In the genomic region with DNA sequence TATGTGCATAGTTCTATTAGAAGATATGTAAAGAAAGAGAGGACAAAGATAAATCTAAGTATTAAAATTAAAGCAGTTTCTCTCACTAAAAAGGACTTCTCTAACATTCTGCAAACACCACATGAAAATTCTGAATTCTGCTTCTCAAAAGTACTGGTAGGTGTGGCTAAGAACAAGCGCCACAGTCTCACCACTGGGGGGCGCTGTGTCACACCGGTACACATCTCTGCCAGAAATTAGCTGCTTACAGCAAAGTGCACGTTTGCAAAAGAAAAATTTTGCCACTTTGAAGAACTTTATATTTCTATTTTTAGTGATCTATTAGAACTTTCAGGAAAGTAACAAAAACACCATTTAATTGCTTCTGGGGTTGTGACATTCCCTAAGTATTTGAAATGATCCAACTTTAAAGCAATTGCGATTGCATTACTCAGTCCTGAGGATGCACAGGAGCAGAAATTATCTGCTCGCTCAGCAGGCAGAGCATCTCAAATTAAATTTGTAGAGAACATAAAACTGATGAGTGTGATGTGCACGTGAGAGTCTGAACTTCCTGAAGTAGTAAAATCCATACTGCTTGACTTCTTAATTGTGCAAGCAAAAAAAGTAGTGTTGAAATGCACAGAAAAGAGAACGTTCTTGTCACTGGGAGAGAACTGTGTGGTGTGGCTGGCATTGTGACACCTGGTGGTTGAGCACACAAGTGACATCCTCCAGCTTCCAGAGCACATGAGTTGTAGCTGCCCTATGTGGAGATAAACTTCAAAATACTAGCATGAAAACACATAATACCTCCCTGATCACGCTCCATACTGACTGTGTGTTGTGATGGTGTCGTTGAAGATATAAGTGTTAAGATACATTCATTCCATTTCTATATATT, we compare ENCODE assay signal across 8 mouse cellular contexts. TPM values are rescaled to one million over a fixed set of nuclear protein-coding genes. Genes with fewer than 3 reads are reported as not detected.
DNase-seq lines count a peak whose midpoint lies in the region; ATAC-seq and TF ChIP-seq lines count a peak whose summit lies in the region.

No protein-coding gene starts in this region.

- no peak overlapping the region for H3K4me3 ChIP-seq in G1E (ENCODE audit: low read depth, low read length)
- H3K4me3 ChIP-seq in forebrain, embryonic 14.5 days (ENCODE audit: low read depth, low read length), result no peak overlapping the region

- peak; percentile 27 for DNase-seq in G1E (ENCODE audit: low spot score)
- DNase-seq in c-Kit-positive CD71-positive TER-119-negative erythroid progenitor cells, embryonic 14.5 days (ENCODE audit: low read depth), result peak; percentile 54
- DNase-seq in forebrain, embryonic 14.5 days (ENCODE audit: low spot score), result peak; percentile 69
- peak; percentile 68 to 81 for DNase-seq in heart, postnatal 36 days
- DNase-seq in layer of hippocampus, adult 9-11 months, result peak; percentile 37
- peak; percentile 57 for DNase-seq in lung, postnatal 25 days (ENCODE audit: low spot score)
- peak; percentile 42 for DNase-seq in retina, adult 2 months (ENCODE audit: low read depth, low spot score)
- DNase-seq in thymus, postnatal 4 days, result peak; percentile 91

- H3K4me1 ChIP-seq in G1E (ENCODE audit: insufficient read depth, low read depth, low read length), result no peaks in the 10 kb centered on the region
- H3K4me1 ChIP-seq in forebrain, embryonic 14.5 days (ENCODE audit: control insufficient read depth, insufficient read depth, low read length), result no peaks in the 10 kb centered on the region

- no peak overlapping the region for H3K9ac ChIP-seq in forebrain, embryonic 14.5 days (ENCODE audit: low read length)

- WGBS in forebrain, embryonic 14.5 days, result 29% methylated on average over 10 of the region's 10 CpGs

- no peaks in the 10 kb centered on the region for H3K9me3 ChIP-seq in G1E (replicated peaks)
- H3K9me3 ChIP-seq in forebrain, embryonic 14.5 days (replicated peaks; ENCODE audit: control insufficient read depth, low read length), result no peaks in the 10 kb centered on the region

- peaks cover 3% of the 10 kb centered on the region for H3K27me3 ChIP-seq in G1E (ENCODE audit: insufficient read depth, low read length)
- H3K27me3 ChIP-seq in forebrain, embryonic 14.5 days (replicated peaks; ENCODE audit: control insufficient read depth, insufficient read depth, low read length), result no peaks in the 10 kb centered on the region

- H3K27ac ChIP-seq in forebrain, embryonic 14.5 days (ENCODE audit: low read depth, low read length), result no peak overlapping the region

- intact Hi-C loops in heart, postnatal 36 days (cut with DNase I), result loop anchor here (1.0 kb wide), 1 partner anchor 146 kb away; no protein-coding TSS in a partner anchor

- ATAC-seq in G1E (ENCODE audit: extremely low read depth, insufficient number of reproducible peaks, low FRiP score, poor library complexity, severe bottlenecking), result peak; percentile 56; the same call in 1 of the 2 replicates
- peak; percentile 71; the same call in 1 of the 2 replicates for ATAC-seq in forebrain, embryonic 14.5 days

- peak; percentile 61 for TF ChIP-seq CTCF in G1E (IDR thresholded peaks at IDR 0.05; ENCODE audit: low read depth, low read length)

- peak overlapping the region; percentile 29; the same call in 1 of the 2 replicates for H3K4me2 ChIP-seq in forebrain, embryonic 14.5 days (ENCODE audit: low read length)

- H3K36me3 ChIP-seq in G1E (replicated peaks), result no peaks in the 10 kb centered on the region
- no peaks in the 10 kb centered on the region for H3K36me3 ChIP-seq in forebrain, embryonic 14.5 days (ENCODE audit: control insufficient read depth, insufficient read depth, low read length)

RNA-seq across cellular contexts. Expression of a gene that starts 18.8 kb away (rescaled TPM):
- total RNA-seq in G1E (2014; fragmentation: Nextera tagmentation), result 154 and 178 TPM in 2 replicates
- total RNA-seq in G1E (2017), result 137 and 145 TPM in 2 replicates
- 655 and 812 TPM in 2 replicates for polyA plus RNA-seq in G1E (2012)
- polyA plus RNA-seq in forebrain, embryonic 14.5 days (2014; fragmentation: Nextera tagmentation; extraction: Ambion mirVana), result 132 and 159 TPM in 2 replicates
- 10 to 100 TPM; 50.8 to 51.5 TPM for total RNA-seq in heart, postnatal 36 days (2021)

Comparison
In these comparisons a context has a peak if more than half of its experiments do, and no peak if none do; other contexts are left out.
1. DNase-seq: peak in every context shown above with its lines; median percentile 91 in thymus, postnatal 4 days; 74 in heart, postnatal 36 days; 69 in forebrain, embryonic 14.5 days; 57 in lung, postnatal 25 days; 54 in c-Kit-positive CD71-positive TER-119-negative erythroid progenitor cells, embryonic 14.5 days; 42 in retina, adult 2 months; 37 in layer of hippocampus, adult 9-11 months; 27 in G1E.